Mouse (Mus musculus) midbrain, embryonic 14.5 days (tissue): ENCODE measurements around the gene Nek3. TPM values are rescaled to one million over a fixed set of nuclear protein-coding genes. Genes with fewer than 3 reads are reported as not detected.

ENCODE experiments used
- ATAC-seq: fragments of 200-750 bp; cut with Nextera tagmentation; 2 replicates; pipeline ENCODE4 v1.8.0; 2017; ENCODE audit warnings: moderate number of reproducible peaks, moderate library complexity; ENCODE audit not compliant: low FRiP score, low TSS enrichment
- DNase-seq: peaks from one replicate; pipeline ENCODE4 v3.0.0-alpha.2; 2015
- H3K27ac ChIP-seq: fragments of 300-500 bp; sonication (generic); replicated peaks from 2 replicates; pipeline ENCODE4 v1.5.1; 2014; ENCODE audit warnings: mild to moderate bottlenecking, low read depth, low read length, moderate library complexity
- H3K27me3 ChIP-seq: fragments of 300-500 bp; sonication (generic); 2 replicates; pipeline ENCODE4 v1.6.1; 2014; ENCODE audit warnings: low read length, control low read depth, mixed read lengths; ENCODE audit not compliant: control insufficient read depth, insufficient read depth
- H3K36me3 ChIP-seq: fragments of 300-500 bp; sonication (generic); 2 replicates; pipeline ENCODE4 v1.6.1; 2014; ENCODE audit warnings: low read length, control low read depth; ENCODE audit not compliant: control insufficient read depth, insufficient read depth
- H3K4me1 ChIP-seq: fragments of 300-500 bp; sonication (generic); 2 replicates; pipeline ENCODE4 v1.6.1; 2014; ENCODE audit warnings: mild to moderate bottlenecking, antibody characterized with exemption, low read length, control low read depth; ENCODE audit not compliant: control insufficient read depth, insufficient read depth
- H3K4me2 ChIP-seq: fragments of 300-500 bp; sonication (generic); 2 replicates; pipeline ENCODE4 v1.6.1; 2014; ENCODE audit warnings: mild to moderate bottlenecking, low read length, moderate library complexity
- H3K4me3 ChIP-seq: fragments of 300-500 bp; sonication (generic); replicated peaks from 2 replicates; pipeline ENCODE4 v1.5.1; 2014; ENCODE audit warnings: low read depth, low read length
- H3K9ac ChIP-seq: fragments of 300-500 bp; sonication (generic); replicated peaks from 2 replicates; pipeline ENCODE4 v1.6.1; 2014; ENCODE audit warnings: mild to moderate bottlenecking, low read length, moderate library complexity
- H3K9me3 ChIP-seq: fragments of 300-500 bp; sonication (generic); 2 replicates; pipeline ENCODE4 v1.6.1; 2016; ENCODE audit warnings: low read length, control low read depth, mixed read lengths; ENCODE audit not compliant: control insufficient read depth
- WGBS: fragments of 180-500 bp; shearing (Covaris S2); extraction: QIAGEN DNeasy Blood & Tissue Kit; methylation state at CpG from one replicate; pipeline ENCODE4 v1.1.7; 2014; 5-methylcytosine and 5-hydroxymethylcytosine counted together
- polyA plus RNA-seq: library from polyadenylated mRNA; unstranded; fragments of >200 nt; fragmentation: Nextera tagmentation; extraction: Ambion mirVana; gene quantifications from 2 replicates; pipeline ENCODE4 v1.2.1, GENCODE M21; 2014

Nek3 gene
- polyA plus RNA-seq, result 6.1 and 9.2 TPM in 2 replicates

GRCm38 (mm10) chr8:22166080-22166603 lies at the start of gene Nek3:
Gene Nek3, minus strand, starts transcription at chr8:22166435.
- Histone ChIP-seq H3K27me3 (no peaks in the 10 kb centered on the region), H3K27ac (peak within 1 kb of the TSS; percentile 85), H3K36me3 (peaks cover 12% of the 10 kb centered on the region), H3K4me2 (peak within 1 kb of the TSS; percentile 59), H3K9me3 (no peaks in the 10 kb centered on the region), H3K9ac (peak within 1 kb of the TSS; percentile 57), H3K4me1 (no peaks in the 10 kb centered on the region), H3K4me3 (peak within 1 kb of the TSS; percentile 50)
- ATAC-seq (peak; percentile 96), DNase-seq (peak; percentile 95)
- WGBS, result 0% methylated on average over 41 of the region's 43 CpGs

- DNase-seq (no peak), ATAC-seq (no peak)
- H3K36me3 ChIP-seq, result peaks cover 68% of the 10 kb centered on the region
- no peak overlapping the region for H3K9ac ChIP-seq
- 96% methylated on average over 10 of the region's 10 CpGs for WGBS
- H3K9me3 ChIP-seq, result no peaks in the 10 kb centered on the region
- no peak overlapping the region for H3K4me3 ChIP-seq
- no peak overlapping the region for H3K27ac ChIP-seq
- no peaks in the 10 kb centered on the region for H3K4me1 ChIP-seq
- H3K27me3 ChIP-seq, result no peaks in the 10 kb centered on the region
- no peak overlapping the region for H3K4me2 ChIP-seq
These were observed 48.6 kb upstream of the Nek3 start for GRCm38 (mm10) chr8:22214826-22215225.

- Histone ChIP-seq H3K9ac (no peak overlapping the region), H3K4me1 (no peaks in the 10 kb centered on the region), H3K27ac (no peak overlapping the region), H3K36me3 (peaks cover 43% of the 10 kb centered on the region), H3K9me3 (no peaks in the 10 kb centered on the region), H3K4me2 (no peak overlapping the region), H3K27me3 (no peaks in the 10 kb centered on the region), H3K4me3 (no peak overlapping the region)
- 63% methylated on average over 5 of the region's 5 CpGs for WGBS
- no peak for ATAC-seq
- DNase-seq, result no peak
These were observed 42.8 kb upstream of the Nek3 start for GRCm38 (mm10) chr8:22209012-22209411.

GRCm38 (mm10) chr8:22207535-22207934 lies 41.3 kb upstream of the Nek3 start:
- no peak overlapping the region for H3K4me2 ChIP-seq
- no peaks in the 10 kb centered on the region for H3K9me3 ChIP-seq
- H3K27ac ChIP-seq, result no peak overlapping the region
- DNase-seq (no peak), ATAC-seq (no peak)
- H3K27me3 ChIP-seq, result no peaks in the 10 kb centered on the region
- WGBS, result 91% methylated on average over 4 of the region's 4 CpGs
- H3K36me3 ChIP-seq, result peaks cover 49% of the 10 kb centered on the region
- no peak overlapping the region for H3K9ac ChIP-seq
- no peaks in the 10 kb centered on the region for H3K4me1 ChIP-seq
- H3K4me3 ChIP-seq, result no peak overlapping the region

GRCm38 (mm10) chr8:22199481-22199880 lies 33.2 kb upstream of the Nek3 start:
- no peak overlapping the region for H3K9ac ChIP-seq
- peaks cover 4% of the 10 kb centered on the region for H3K4me1 ChIP-seq
- no peak for DNase-seq
- H3K36me3 ChIP-seq, result peaks cover 38% of the 10 kb centered on the region
- H3K27me3 ChIP-seq, result no peaks in the 10 kb centered on the region
- no peak overlapping the region for H3K4me2 ChIP-seq
- no peak overlapping the region for H3K27ac ChIP-seq
- WGBS, result 97% methylated on average over 8 of the region's 8 CpGs
- H3K9me3 ChIP-seq, result no peaks in the 10 kb centered on the region
- ATAC-seq, result no peak
- H3K4me3 ChIP-seq, result no peak overlapping the region

GRCm38 (mm10) chr8:22197914-22198313 lies 31.7 kb upstream of the Nek3 start:
- no peaks in the 10 kb centered on the region for H3K27me3 ChIP-seq
- ATAC-seq, result no peak
- peaks cover 29% of the 10 kb centered on the region for H3K36me3 ChIP-seq
- H3K9ac ChIP-seq, result no peak overlapping the region
- H3K27ac ChIP-seq, result no peak overlapping the region
- WGBS, result 93% methylated on average over 6 of the region's 6 CpGs
- H3K4me1 ChIP-seq, result peaks cover 14% of the 10 kb centered on the region
- no peak overlapping the region for H3K4me3 ChIP-seq
- no peak for DNase-seq
- H3K4me2 ChIP-seq, result no peak overlapping the region
- no peaks in the 10 kb centered on the region for H3K9me3 ChIP-seq

- DNase-seq (no peak), ATAC-seq (no peak)
- Histone ChIP-seq H3K4me1 (peaks cover 14% of the 10 kb centered on the region), H3K4me2 (peak overlapping the region; percentile 75), H3K9ac (peak overlapping the region; percentile 94), H3K9me3 (no peaks in the 10 kb centered on the region), H3K27ac (peak overlapping the region; percentile 97), H3K4me3 (peak overlapping the region; percentile 83), H3K27me3 (no peaks in the 10 kb centered on the region), H3K36me3 (no peaks in the 10 kb centered on the region)
- 15% methylated on average over 12 of the region's 12 CpGs for WGBS
These were observed 27.3 kb upstream of the Nek3 start for GRCm38 (mm10) chr8:22193432-22194010.

GRCm38 (mm10) chr8:22192660-22193431 lies 26.6 kb upstream of the Nek3 start, which contains the start of gene Vps36:
Gene Vps36, plus strand, starts transcription at chr8:22192809.
- Histone ChIP-seq H3K4me2 (peak within 1 kb of the TSS; percentile 75), H3K4me1 (peaks cover 14% of the 10 kb centered on the region), H3K27me3 (no peaks in the 10 kb centered on the region), H3K9ac (peak within 1 kb of the TSS; percentile 94), H3K27ac (peak within 1 kb of the TSS; percentile 97), H3K4me3 (peak within 1 kb of the TSS; percentile 83), H3K9me3 (no peaks in the 10 kb centered on the region), H3K36me3 (no peaks in the 10 kb centered on the region)
- ATAC-seq (peak; percentile 94), DNase-seq (peak; percentile 95)
- under 1% methylated on average over 73 of the region's 73 CpGs for WGBS
